Mouse (Mus musculus): Measurements from ENCODE around the gene Igsf9.

Gene Igsf9

GRCm38 (mm10) chr1:172468301-172468877 is 13.2 kb upstream of the Igsf9 start:
- DNase-seq (ENCODE audit: low read depth) = no peak

DNA sequence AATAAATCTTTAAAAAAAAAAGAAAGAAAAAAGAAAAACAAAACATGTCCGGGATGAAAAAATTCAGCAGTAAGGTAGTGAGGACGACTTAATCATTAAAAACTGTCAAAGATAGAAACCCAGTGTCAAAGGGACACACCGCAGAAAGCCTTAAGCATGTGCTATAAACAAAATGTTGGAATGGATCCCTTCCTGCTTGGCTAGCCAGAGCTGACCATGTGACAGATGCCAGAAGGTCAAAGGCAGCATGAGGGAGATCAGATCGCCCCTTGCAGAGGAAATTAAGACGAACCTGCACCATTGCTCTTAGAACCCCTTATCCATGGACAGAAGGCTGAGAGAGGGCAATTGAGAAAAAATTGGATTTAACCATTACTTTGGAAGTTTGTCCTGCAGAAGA is 12.2 kb upstream of the Igsf9 start:
- DNase-seq (ENCODE audit: low read depth) = no peak

GRCm38 (mm10) chr1:172469810-172470448 is 11.7 kb upstream of the Igsf9 start:
- DNase-seq (ENCODE audit: low read depth) = no peak

- DNase-seq (ENCODE audit: low read depth) = no peak
Measured at GRCm38 (mm10) chr1:172472909-172473308, 8.7 kb upstream of the Igsf9 start.

GRCm38 (mm10) chr1:172474196-172474595 is 7.4 kb upstream of the Igsf9 start:
- no peak for DNase-seq (ENCODE audit: low read depth)

DNA sequence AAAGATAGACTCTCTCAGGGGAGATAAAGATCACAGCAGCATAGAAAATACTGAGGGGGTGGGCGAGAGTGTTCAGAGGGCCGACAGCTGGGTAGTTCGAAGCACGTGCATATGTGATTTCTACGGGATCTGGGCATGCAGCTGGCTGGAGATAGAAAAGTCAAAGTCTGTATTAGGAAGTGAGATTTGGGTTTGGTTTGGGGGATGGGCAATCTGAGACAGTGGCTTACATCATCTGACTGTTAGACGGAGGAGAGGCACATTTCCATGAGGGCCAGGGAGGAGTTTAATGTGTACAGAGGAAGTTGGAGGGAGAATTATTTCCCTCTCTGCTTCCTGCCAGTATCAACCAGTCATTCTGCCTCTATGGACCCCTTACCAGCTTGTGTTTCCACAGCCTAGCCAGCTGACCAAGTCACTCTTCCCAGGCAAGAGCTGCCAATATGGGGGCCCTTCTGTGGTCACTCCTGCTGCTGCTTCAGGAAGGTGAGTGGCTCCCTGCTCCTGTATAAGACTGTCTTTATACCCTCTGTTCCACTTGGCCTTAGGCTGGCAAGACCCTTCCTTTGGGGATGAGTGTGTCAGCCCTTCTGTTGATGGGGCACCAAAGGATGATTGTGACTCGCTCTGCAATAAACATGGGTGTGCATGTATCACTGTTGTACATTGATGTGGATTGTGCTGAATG is 6.4 kb upstream of the Igsf9 start, which contains the start of gene Slamf9:
Slamf9 (plus strand) TSS at position 305 of the 688 bp plus-strand sequence.
- no peak for DNase-seq (ENCODE audit: low read depth)

- no peak for DNase-seq (ENCODE audit: low read depth)
Measured at GRCm38 (mm10) chr1:172478020-172478419, 3.6 kb upstream of the Igsf9 start.

GRCm38 (mm10) chr1:172480376-172480775 is 1.2 kb upstream of the Igsf9 start:
- DNase-seq (ENCODE audit: low read depth) = no peak

DNA sequence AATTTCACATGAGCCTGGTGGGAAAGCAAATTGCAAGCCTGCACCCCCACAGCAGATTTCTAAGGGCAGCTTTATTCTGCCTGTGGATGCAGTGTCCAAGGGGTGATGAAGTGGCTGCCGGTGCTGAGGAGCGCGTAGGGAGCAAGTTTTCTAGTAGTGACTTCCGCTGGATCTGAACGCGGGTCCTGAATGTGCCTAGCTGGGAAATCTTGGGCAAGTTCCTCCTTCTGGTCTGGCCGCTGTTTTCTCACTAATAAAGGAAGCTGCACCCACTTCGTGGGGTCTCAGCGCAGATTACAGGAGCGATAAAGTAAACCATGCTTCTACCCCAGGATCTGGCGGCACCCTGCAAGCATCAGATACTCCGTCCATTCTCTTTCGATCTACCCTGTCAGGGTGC is 477 bp upstream of the Igsf9 start:
- DNase-seq (ENCODE audit: low read depth) = no peak

- no peak for DNase-seq (ENCODE audit: low read depth)
Measured at GRCm38 (mm10) chr1:172482518-172483360, 1.2 kb downstream of the Igsf9 start.

- no peak for DNase-seq (ENCODE audit: low read depth)
Measured at GRCm38 (mm10) chr1:172483361-172483660, 1.7 kb downstream of the Igsf9 start.

DNA sequence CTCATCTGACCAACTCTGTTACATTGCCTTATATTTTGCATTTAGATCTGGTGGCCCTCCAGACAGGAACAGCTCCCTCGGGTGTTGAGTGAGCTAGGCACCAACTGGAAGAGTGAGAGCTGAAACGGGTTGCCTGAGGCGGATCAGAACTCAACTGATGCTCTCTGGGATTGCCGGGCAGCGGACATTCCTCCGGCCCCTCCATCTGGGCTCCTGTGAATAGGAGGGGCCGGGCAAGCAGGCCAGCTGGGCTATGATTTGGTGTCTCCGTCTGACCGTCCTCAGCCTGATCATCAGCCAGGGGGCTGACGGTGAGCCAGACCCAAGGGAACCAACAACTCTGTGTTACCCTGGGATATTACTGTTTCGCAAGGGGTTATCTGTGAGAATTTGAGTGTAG is 2.6 kb downstream of the Igsf9 start:
- DNase-seq (ENCODE audit: low read depth) = no peak

GRCm38 (mm10) chr1:172484671-172485070 is 3.1 kb downstream of the Igsf9 start:
- DNase-seq (ENCODE audit: low read depth) = no peak

DNA sequence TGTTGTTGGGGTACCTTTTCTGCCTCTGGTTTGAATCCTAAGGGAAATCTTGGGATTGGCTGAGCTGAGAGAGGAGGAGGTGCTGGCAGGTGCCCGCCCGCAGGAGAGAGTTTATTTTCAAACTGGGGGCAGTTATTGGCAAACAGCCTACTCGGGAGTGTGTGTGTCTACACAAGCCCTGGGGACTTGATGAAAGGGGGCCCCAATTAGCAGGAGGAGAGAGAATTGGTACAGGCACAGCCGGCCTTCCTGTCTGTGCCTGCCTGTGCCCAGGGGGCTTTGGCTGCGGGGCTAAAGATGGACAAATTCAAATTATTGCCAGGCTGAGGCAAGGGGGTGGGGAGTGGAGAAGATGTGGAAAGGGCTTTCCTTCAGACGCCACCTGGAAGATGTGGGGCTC is 4.2 kb downstream of the Igsf9 start:
- DNase-seq (ENCODE audit: low read depth) = no peak

GRCm38 (mm10) chr1:172486236-172486635 is 4.6 kb downstream of the Igsf9 start:
- no peak for DNase-seq (ENCODE audit: low read depth)

DNA sequence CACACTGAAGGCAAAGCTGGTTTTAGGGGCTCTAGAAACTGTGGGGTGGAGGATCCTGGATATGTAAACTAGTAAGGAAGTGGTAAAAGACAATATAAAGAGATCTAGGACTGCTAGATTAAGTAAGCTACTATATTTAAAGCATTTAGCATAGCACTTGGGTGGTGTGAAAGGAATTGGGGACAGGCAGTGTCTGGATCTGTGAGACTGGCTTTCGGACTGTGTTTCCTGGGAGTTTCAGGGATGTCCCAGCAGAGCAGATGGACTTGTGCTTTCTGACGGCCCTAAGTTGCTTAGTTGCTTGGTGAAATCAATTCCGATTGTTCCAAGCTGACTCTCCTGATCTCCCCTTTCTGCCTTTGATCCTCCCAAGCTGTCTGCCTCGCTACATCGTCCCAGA is 5.1 kb downstream of the Igsf9 start:
- DNase-seq (ENCODE audit: low read depth) = no peak

DNA sequence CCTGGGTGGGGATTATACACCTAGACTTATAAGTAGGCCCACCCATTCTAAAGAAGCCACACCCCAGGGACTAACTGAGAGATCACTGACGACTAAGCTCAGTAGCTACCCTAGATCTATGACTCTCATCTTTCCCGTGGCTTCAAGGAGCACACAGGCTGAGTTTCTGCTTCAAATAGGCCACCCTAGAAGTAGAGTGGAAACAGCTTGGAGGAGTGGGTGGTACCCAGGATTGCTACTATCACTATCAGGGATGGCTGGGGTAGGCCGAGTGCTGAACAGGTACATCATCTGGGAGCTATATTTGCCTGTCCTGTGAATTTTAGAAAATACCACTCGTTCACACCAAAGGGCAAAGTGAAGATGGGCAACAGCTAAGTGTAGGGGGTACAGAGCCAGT is 6.3 kb downstream of the Igsf9 start:
- no peak for DNase-seq (ENCODE audit: low read depth)

DNA sequence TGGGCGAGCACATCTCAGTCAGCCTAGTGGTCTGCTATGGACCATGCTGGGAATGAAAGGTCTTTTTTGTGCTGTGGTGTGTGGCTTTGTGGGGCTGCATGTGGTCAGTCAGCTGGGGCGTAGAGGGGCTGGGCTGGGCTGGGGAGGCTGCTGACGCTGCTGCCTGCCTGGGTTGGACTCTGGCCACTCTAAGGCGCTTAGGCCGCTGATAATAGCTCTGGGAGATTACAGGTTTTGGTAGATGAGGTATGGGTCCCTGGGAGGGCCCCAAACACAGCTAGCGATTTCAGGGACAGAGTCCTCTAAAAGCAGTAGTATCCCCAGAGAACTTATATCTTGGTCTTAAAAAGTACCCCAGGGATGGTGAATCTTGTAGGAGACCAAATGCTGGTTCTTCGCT is 7.2 kb downstream of the Igsf9 start:
- no peak for DNase-seq (ENCODE audit: low read depth)

DNA sequence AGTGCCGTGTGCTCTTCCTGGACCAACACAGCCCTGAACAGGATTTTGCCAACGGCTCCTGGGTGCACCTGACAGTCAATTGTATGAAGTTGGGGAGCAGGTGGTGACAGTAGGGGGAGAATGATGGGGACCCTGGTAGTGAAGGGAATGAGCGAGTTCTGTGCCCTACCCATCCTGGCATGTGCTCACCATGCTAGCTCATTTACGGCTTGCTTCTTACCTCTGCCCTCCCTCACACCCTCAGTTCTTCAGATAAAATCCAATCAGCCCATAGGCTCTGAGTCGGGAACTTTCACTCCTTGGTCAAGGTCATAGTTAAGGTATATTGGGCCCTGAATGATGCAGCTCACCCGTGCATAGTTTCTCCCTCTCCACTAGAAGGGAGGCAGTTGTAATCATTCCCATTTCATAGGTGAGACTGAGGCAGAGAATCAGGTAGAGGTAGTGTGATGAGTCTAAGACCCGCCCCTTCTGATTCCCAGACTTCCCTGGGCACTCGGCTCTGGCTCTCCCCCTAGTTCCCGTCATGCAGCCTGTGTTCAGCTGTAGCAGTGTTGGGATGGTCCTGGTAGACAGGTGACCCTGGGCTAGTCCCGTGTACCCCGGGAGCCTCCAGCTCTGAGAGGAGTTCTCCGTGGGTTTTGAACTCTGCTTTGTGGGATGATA is 8.1 kb downstream of the Igsf9 start:
- DNase-seq (ENCODE audit: low read depth) = no peak

DNA sequence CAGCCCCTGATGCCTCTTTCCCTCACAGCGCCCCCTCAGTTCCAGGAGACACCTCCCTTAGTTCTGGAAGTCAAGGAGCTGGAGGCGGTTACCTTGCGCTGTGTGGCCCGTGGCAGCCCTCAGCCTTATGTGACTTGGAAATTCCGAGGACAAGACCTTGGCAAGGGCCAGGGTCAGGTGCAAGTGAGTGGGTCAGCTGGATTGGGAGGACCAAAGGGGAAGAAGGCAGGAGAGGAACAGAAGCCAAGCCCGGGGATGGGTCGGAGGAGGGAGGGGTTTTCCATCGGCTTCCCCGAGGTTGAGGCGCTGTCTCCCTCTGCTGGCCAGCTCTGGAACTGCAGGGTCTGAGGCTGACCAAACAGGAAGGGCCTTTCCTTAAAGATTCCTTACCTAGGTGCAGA is 8.7 kb downstream of the Igsf9 start:
- DNase-seq (ENCODE audit: low read depth) = peak; percentile 91

DNA sequence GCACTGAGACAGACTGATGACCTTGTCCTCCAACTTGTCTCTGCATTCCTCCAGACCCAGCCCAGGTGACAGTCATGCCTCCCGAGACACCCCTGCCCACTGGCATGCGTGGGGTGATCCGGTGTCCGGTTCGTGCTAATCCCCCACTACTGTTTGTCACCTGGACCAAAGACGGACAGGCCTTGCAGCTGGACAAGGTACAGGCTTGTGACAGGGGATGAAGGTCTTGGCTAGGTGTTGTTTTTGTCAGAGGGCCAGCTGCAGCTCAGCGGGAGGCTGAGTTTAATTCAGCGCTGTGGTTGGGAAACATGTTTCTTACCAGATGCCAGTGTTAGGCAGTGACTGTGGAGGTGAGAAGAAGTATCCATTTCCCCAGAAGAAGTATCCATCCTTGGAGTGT is 10.5 kb downstream of the Igsf9 start:
- DNase-seq (ENCODE audit: low read depth) = no peak

DNA sequence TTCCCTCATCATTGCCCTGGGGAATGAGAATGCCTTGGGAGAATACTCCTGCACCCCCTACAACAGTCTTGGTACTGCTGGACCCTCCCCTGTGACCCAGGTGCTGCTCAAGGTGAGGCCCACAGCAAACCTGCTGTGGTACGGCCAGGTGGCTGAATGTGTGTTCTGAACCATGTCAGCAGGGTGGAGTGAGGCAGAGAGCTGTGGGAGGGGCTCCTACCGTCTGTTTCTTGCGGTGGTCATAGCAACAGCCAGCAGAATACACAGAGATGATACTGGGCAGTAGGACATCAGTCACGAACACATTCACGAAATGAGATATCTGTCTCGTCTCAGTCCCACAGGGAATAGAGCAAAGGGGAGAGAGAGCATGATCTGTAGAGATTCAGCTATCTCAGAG is 11.9 kb downstream of the Igsf9 start:
- DNase-seq (ENCODE audit: low read depth) = no peak

Measured in NIH3T3 (cell line).